Mouse (Mus musculus) liver, embryonic 12.5 days (tissue): ENCODE measurements at regions not wholly inside any gene's neighbourhood (a gene's known extent, or its start where the extent isn't known, plus 50 kb on each side); places are given as distances from the start of the nearest gene placed in this dataset.

Experiments
- ATAC-seq: fragments of 200-750 bp; cut with Nextera tagmentation; 2 replicates; pipeline ENCODE4 v1.8.0; 2017; ENCODE audit warnings: moderate number of reproducible peaks, mild to moderate bottlenecking, moderate library complexity
- H3K27ac ChIP-seq: fragments of 300-500 bp; sonication (generic); 2 replicates; pipeline ENCODE4 v1.5.1; 2016; ENCODE audit warnings: mild to moderate bottlenecking
- H3K27me3 ChIP-seq: fragments of 300-500 bp; sonication (generic); replicated peaks from 2 replicates; pipeline ENCODE4 v1.6.1; 2016; ENCODE audit warnings: mild to moderate bottlenecking, moderate library complexity
- H3K36me3 ChIP-seq: fragments of 300-500 bp; sonication (generic); 2 replicates; pipeline ENCODE4 v1.6.1; 2016; ENCODE audit warnings: mild to moderate bottlenecking, moderate library complexity
- H3K4me1 ChIP-seq: fragments of 300-500 bp; sonication (generic); 2 replicates; pipeline ENCODE4 v1.6.1; 2016
- H3K4me2 ChIP-seq: fragments of 300-500 bp; sonication (generic); 2 replicates; pipeline ENCODE4 v1.6.1; 2016; ENCODE audit warnings: mild to moderate bottlenecking, moderate library complexity
- H3K4me3 ChIP-seq: fragments of 300-500 bp; sonication (generic); 2 replicates; pipeline ENCODE4 v1.5.1; 2016; ENCODE audit warnings: mild to moderate bottlenecking, moderate library complexity
- H3K9ac ChIP-seq: fragments of 300-500 bp; sonication (generic); 2 replicates; pipeline ENCODE4 v1.6.1; 2016; ENCODE audit warnings: mild to moderate bottlenecking, moderate library complexity
- H3K9me3 ChIP-seq: fragments of 300-500 bp; sonication (generic); replicated peaks from 2 replicates; pipeline ENCODE4 v1.6.1; 2016; ENCODE audit warnings: mild to moderate bottlenecking, moderate library complexity
- WGBS: fragments of 180-500 bp; shearing (Covaris S2); methylation state at CpG from one replicate; pipeline ENCODE4 v1.1.7; 2016; ENCODE audit not compliant: insufficient replicate concordance; 5-methylcytosine and 5-hydroxymethylcytosine counted together

- no peaks in the 10 kb centered on the region for H3K27me3 ChIP-seq
- peak overlapping the region; percentile 1; the same call in 1 of the 2 replicates for H3K27ac ChIP-seq
- no peak overlapping the region for H3K4me3 ChIP-seq
- H3K36me3 ChIP-seq = no peaks in the 10 kb centered on the region
- H3K9ac ChIP-seq = no peak overlapping the region
- WGBS = 27% methylated on average over 14 of the region's 14 CpGs
- peak overlapping the region; percentile 29 for H3K4me2 ChIP-seq
- no peaks in the 10 kb centered on the region for H3K9me3 ChIP-seq
- peaks cover 9% of the 10 kb centered on the region; the same call in 1 of the 2 replicates for H3K4me1 ChIP-seq
- ATAC-seq = peak; percentile 63
These were observed 75.6 kb upstream of the Sp4 start for GRCm38 (mm10) chr12:118376521-118377493.

GRCm38 (mm10) chr12:118373250-118373649 is 72.0 kb upstream of the Sp4 start:
- ATAC-seq = peak; percentile 36
- no peaks in the 10 kb centered on the region for H3K9me3 ChIP-seq
- no peak overlapping the region for H3K9ac ChIP-seq
- no peak overlapping the region for H3K4me2 ChIP-seq
- H3K36me3 ChIP-seq = no peaks in the 10 kb centered on the region
- H3K4me1 ChIP-seq = peaks cover 9% of the 10 kb centered on the region; the same call in 1 of the 2 replicates
- WGBS = 48% methylated on average over 6 of the region's 6 CpGs
- no peak overlapping the region for H3K4me3 ChIP-seq
- no peaks in the 10 kb centered on the region for H3K27me3 ChIP-seq
- no peak overlapping the region for H3K27ac ChIP-seq

GRCm38 (mm10) chr12:118371905-118372304 is 70.7 kb upstream of the Sp4 start:
- no peak for ATAC-seq
- Histone ChIP-seq H3K36me3 (no peaks in the 10 kb centered on the region), H3K4me3 (no peak overlapping the region), H3K4me1 (peaks cover 5% of the 10 kb centered on the region; the same call in 1 of the 2 replicates), H3K27me3 (no peaks in the 10 kb centered on the region), H3K4me2 (no peak overlapping the region), H3K9me3 (no peaks in the 10 kb centered on the region), H3K27ac (no peak overlapping the region), H3K9ac (no peak overlapping the region)
- 76% methylated on average over 4 of the region's 4 CpGs for WGBS

GRCm38 (mm10) chr12:118367307-118368076 is 66.3 kb upstream of the Sp4 start:
- WGBS = 57% methylated on average over 10 of the region's 10 CpGs
- peak; percentile 69 for ATAC-seq
- Histone ChIP-seq H3K4me3 (no peak overlapping the region), H3K27ac (no peak overlapping the region), H3K4me2 (no peak overlapping the region), H3K9ac (no peak overlapping the region), H3K27me3 (no peaks in the 10 kb centered on the region), H3K9me3 (no peaks in the 10 kb centered on the region), H3K36me3 (no peaks in the 10 kb centered on the region), H3K4me1 (no peaks in the 10 kb centered on the region)

GRCm38 (mm10) chr12:118352866-118353265 is 51.6 kb upstream of the Sp4 start:
- no peaks in the 10 kb centered on the region for H3K4me1 ChIP-seq
- H3K27ac ChIP-seq = no peak overlapping the region
- no peak overlapping the region for H3K4me3 ChIP-seq
- H3K9ac ChIP-seq = no peak overlapping the region
- 78% methylated on average over 7 of the region's 7 CpGs for WGBS
- H3K4me2 ChIP-seq = no peak overlapping the region
- ATAC-seq = no peak
- H3K36me3 ChIP-seq = no peaks in the 10 kb centered on the region
- H3K27me3 ChIP-seq = no peaks in the 10 kb centered on the region
- no peaks in the 10 kb centered on the region for H3K9me3 ChIP-seq

- Histone ChIP-seq H3K36me3 (no peaks in the 10 kb centered on the region), H3K4me3 (no peak overlapping the region), H3K27me3 (no peaks in the 10 kb centered on the region), H3K4me1 (no peaks in the 10 kb centered on the region), H3K27ac (no peak overlapping the region), H3K9ac (no peak overlapping the region), H3K9me3 (no peaks in the 10 kb centered on the region), H3K4me2 (no peak overlapping the region)
- no peak for ATAC-seq
These were observed 50.2 kb upstream of the Sp4 start for GRCm38 (mm10) chr12:118351421-118351820.
